8 mouse cellular contexts compared by ENCODE assay signal in the genomic region with DNA sequence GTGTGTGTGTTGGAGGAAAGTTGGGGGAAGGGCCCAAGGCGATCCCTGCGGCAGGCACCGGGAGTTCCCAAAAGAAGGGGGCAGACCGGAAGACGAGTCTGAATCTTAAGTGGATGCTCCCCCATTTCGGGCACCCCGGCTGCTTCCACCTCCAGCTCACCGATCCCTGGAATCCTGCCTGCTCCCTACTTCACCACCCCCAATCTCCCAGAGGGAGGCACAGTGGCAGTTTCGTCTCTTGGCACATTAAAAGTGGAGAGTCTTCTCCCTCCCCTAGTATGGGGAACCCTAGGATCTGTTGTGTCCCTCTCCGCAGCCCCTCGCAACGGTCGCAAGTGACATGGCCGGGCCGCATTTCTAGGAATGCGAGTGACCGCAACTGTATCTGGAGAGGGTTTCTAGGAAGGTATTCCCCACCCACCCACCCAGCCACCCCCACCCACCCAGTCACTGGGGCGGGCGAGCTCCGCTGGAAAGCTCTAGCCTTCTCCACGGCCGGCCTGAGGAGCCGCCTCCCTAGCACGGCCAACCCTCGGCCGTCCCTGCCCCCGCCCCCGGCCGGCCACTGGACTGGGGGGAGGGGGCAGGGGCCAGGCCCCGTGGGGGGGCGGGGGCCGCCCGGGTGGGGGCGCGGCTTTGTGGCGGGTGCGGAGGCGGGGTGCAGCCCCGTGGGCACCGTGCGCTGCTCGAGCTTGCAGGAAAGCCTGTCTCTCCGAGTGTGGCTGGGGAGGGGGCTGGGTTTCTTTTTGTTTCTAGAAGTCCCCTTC.
DNase-seq lines count a peak whose midpoint lies in the region; ATAC-seq and TF ChIP-seq lines count a peak whose summit lies in the region.

No protein-coding gene starts in this region.

- 0% methylated on average over 34 of the region's 43 CpGs for WGBS in hindbrain, embryonic 15.5 days
- WGBS in limb, embryonic 14.5 days: 0% methylated on average over 19 of the region's 43 CpGs

- H3K4me2 ChIP-seq in hindbrain, embryonic 15.5 days: peak overlapping the region; percentile 99
- H3K4me2 ChIP-seq in limb, embryonic 14.5 days (replicated peaks; ENCODE audit: low read depth, low read length, severe bottlenecking): peak overlapping the region; percentile 97
- H3K4me2 ChIP-seq in myocyte (ENCODE audit: low read depth): peak overlapping the region; percentile 83

- ATAC-seq in hindbrain, embryonic 15.5 days (ENCODE audit: low FRiP score, low read depth): peak; percentile 67
- ATAC-seq in limb, embryonic 14.5 days (ENCODE audit: low FRiP score, low read depth): peak; percentile 73

- H3K79me2 ChIP-seq in myocyte (ENCODE audit: control insufficient read depth, insufficient read depth): no peaks in the 10 kb centered on the region

- H3K9me3 ChIP-seq in hindbrain, embryonic 15.5 days: no peaks in the 10 kb centered on the region
- no peaks in the 10 kb centered on the region for H3K9me3 ChIP-seq in limb, embryonic 14.5 days (ENCODE audit: control insufficient read depth, low read length)

- TF ChIP-seq POLR2A in limb, embryonic 14.5 days (IDR thresholded peaks at IDR 0.05; ENCODE audit: borderline replicate concordance, extremely low read depth, insufficient read depth, insufficient read length): no peak
- TF ChIP-seq POLR2A in myocyte (IDR thresholded peaks at IDR 0.05; ENCODE audit: insufficient read length, low read depth): peak; percentile 38

- DNase-seq in lung, adult 18-20 months: peak; percentile 33 to 44
- no peak for DNase-seq in lung, postnatal 25 days (ENCODE audit: low spot score)
- peak; percentile 54 to 63 for DNase-seq in cerebellum, postnatal 25 days
- peak; percentile 82 for DNase-seq in gastrocnemius, adult 2 months
- peak; percentile 26 for DNase-seq in limb, embryonic 14.5 days (ENCODE audit: low spot score)
- peak; percentile 58 for DNase-seq in thymus, postnatal 4 days

- H3ac ChIP-seq in myocyte (ENCODE audit: control insufficient read depth, insufficient read length): peak overlapping the region; percentile 2

- TF ChIP-seq CTCF in gastrocnemius, adult 2 months (IDR thresholded peaks at IDR 0.05): no peak

- 0 out of 2 replicates have a peak, but pooled peaks cover 13% of the 10 kb centered on the region for H3K27me3 ChIP-seq in hindbrain, embryonic 15.5 days
- H3K27me3 ChIP-seq in limb, embryonic 14.5 days (ENCODE audit: control insufficient read depth, insufficient read depth, low read length): peaks cover 13% of the 10 kb centered on the region; the same call in 1 of the 2 replicates
- no peaks in the 10 kb centered on the region for H3K27me3 ChIP-seq in myocyte (ENCODE audit: control insufficient read depth, insufficient read depth, insufficient read length)

- intact Hi-C loops in gastrocnemius, adult 2 months (cut with DNase I): loop anchor here (2.0 to 5.0 kb wide), 2 partner anchors 85 to 135 kb away; no protein-coding TSS in a partner anchor

- peak overlapping the region; percentile 97 for H3K4me3 ChIP-seq in gastrocnemius, adult 2 months
- H3K4me3 ChIP-seq in hindbrain, embryonic 15.5 days: peak overlapping the region; percentile 84
- H3K4me3 ChIP-seq in limb, embryonic 14.5 days (replicated peaks; ENCODE audit: low read length): peak overlapping the region; percentile 83
- peak overlapping the region; percentile 38 for H3K4me3 ChIP-seq in myocyte

- no peaks in the 10 kb centered on the region for H3K36me3 ChIP-seq in hindbrain, embryonic 15.5 days
- H3K36me3 ChIP-seq in limb, embryonic 14.5 days (ENCODE audit: control insufficient read depth, insufficient read depth, low read length): no peaks in the 10 kb centered on the region
- no peaks in the 10 kb centered on the region for H3K36me3 ChIP-seq in myocyte (ENCODE audit: control insufficient read depth, insufficient read depth)

- H3K9ac ChIP-seq in hindbrain, embryonic 15.5 days: peak overlapping the region; percentile 86
- peak overlapping the region; percentile 79 for H3K9ac ChIP-seq in limb, embryonic 14.5 days (ENCODE audit: low read depth, low read length, severe bottlenecking)

- peak overlapping the region; percentile 92 for H3K27ac ChIP-seq in gastrocnemius, adult 2 months
- 0 out of 2 replicates have a peak overlapping the region, but pooled peaks have one; percentile 43 for H3K27ac ChIP-seq in hindbrain, embryonic 15.5 days (replicated peaks)
- peak overlapping the region; percentile 48; the same call in 1 of the 2 replicates for H3K27ac ChIP-seq in limb, embryonic 14.5 days (replicated peaks; ENCODE audit: low read depth, low read length)

- peaks cover 21% of the 10 kb centered on the region for H3K4me1 ChIP-seq in hindbrain, embryonic 15.5 days (replicated peaks)
- H3K4me1 ChIP-seq in limb, embryonic 14.5 days (ENCODE audit: control insufficient read depth, insufficient read depth, low read length): peaks cover 10% of the 10 kb centered on the region

TF ChIP-seq in myocyte, 11 proteins besides CTCF, POLR2A, EP300 and RAD21:
- TF ChIP-seq MYOG (IDR thresholded peaks at IDR 0.05; ENCODE audit: control insufficient read depth in 1 of 3, insufficient read depth in 1 of 3, insufficient read length in 2 of 3, low read depth in 2 of 3): no peak
- TF ChIP-seq TCF3 (IDR thresholded peaks at IDR 0.05; ENCODE audit: insufficient read length, low read depth): no peak
- TF ChIP-seq SRF (IDR thresholded peaks at IDR 0.05; ENCODE audit: control insufficient read depth, insufficient read length, low read depth): no peak
- no peak for TF ChIP-seq MYOD1 (IDR thresholded peaks at IDR 0.05; ENCODE audit: control insufficient read depth in 1 of 3, insufficient read length in 2 of 3, low read depth in 2 of 3)
- no peak for TF ChIP-seq REST (IDR thresholded peaks at IDR 0.05; ENCODE audit: insufficient read depth, insufficient read length)
- TF ChIP-seq MAX (IDR thresholded peaks at IDR 0.05; ENCODE audit: low read depth): no peak
- no peak for TF ChIP-seq CEBPB (IDR thresholded peaks at IDR 0.05; ENCODE audit: insufficient read depth, poor library complexity, severe bottlenecking)
- TF ChIP-seq POLR2AphosphoS2 (IDR thresholded peaks at IDR 0.05; ENCODE audit: insufficient read length, low read depth): no peak
- no peak for TF ChIP-seq USF1 (IDR thresholded peaks at IDR 0.05; ENCODE audit: low read depth)
- TF ChIP-seq E2F4 (IDR thresholded peaks at IDR 0.05; ENCODE audit: insufficient read depth): no peak

Comparison
In these comparisons a context has a peak if more than half of its experiments do, and no peak if none do; other contexts are left out.
1. H3K4me3 ChIP-seq: peak in every context shown above with its lines; median percentile 97 in gastrocnemius, adult 2 months; 84 in hindbrain, embryonic 15.5 days; 83 in limb, embryonic 14.5 days; 38 in myocyte.